Mouse (Mus musculus) midbrain, embryonic 11.5 days (tissue): ENCODE measurements at regions not wholly inside any gene's neighbourhood (a gene's known extent, or its start where the extent isn't known, plus 50 kb on each side); places are given as distances from the start of the nearest gene placed in this dataset.

Source experiments
- ATAC-seq: fragments of 200-750 bp; cut with Nextera tagmentation; 2 replicates; pipeline ENCODE4 v1.8.0; 2017; ENCODE audit warnings: moderate TSS enrichment, moderate library complexity; ENCODE audit not compliant: low FRiP score
- DNase-seq: peaks from one replicate; pipeline ENCODE4 v3.0.0; 2015; ENCODE audit warnings: low spot score; ENCODE audit errors: missing footprints
- H3K27ac ChIP-seq: fragments of 300-500 bp; sonication (generic); 2 replicates; pipeline ENCODE4 v1.5.1; 2014; ENCODE audit warnings: low read depth, low read length
- H3K27me3 ChIP-seq: fragments of 300-500 bp; sonication (generic); 2 replicates; pipeline ENCODE4 v1.6.1; 2014; ENCODE audit warnings: mild to moderate bottlenecking, low read length, moderate library complexity, mixed read lengths; ENCODE audit not compliant: control insufficient read depth, insufficient read depth
- H3K36me3 ChIP-seq: fragments of 300-500 bp; sonication (generic); 2 replicates; pipeline ENCODE4 v1.6.1; 2014; ENCODE audit warnings: mild to moderate bottlenecking, low read length, moderate library complexity, mixed read lengths; ENCODE audit not compliant: control insufficient read depth, insufficient read depth
- H3K4me1 ChIP-seq: fragments of 300-500 bp; sonication (generic); 2 replicates; pipeline ENCODE4 v1.6.1; 2014; ENCODE audit warnings: low read length; ENCODE audit not compliant: control insufficient read depth, insufficient read depth
- H3K4me2 ChIP-seq: fragments of 300-500 bp; sonication (generic); 2 replicates; pipeline ENCODE4 v1.6.1; 2014; ENCODE audit warnings: mild to moderate bottlenecking, moderate library complexity
- H3K4me3 ChIP-seq: fragments of 300-500 bp; sonication (generic); 2 replicates; pipeline ENCODE4 v1.5.1; 2014; ENCODE audit warnings: low read depth, low read length
- H3K9ac ChIP-seq: fragments of 300-500 bp; sonication (generic); 2 replicates; pipeline ENCODE4 v1.6.1; 2014; ENCODE audit warnings: low read length
- H3K9me3 ChIP-seq: fragments of 300-500 bp; sonication (generic); 2 replicates; pipeline ENCODE4 v1.6.1; 2016; ENCODE audit warnings: low read length; ENCODE audit not compliant: control insufficient read depth
- WGBS: fragments of 180-500 bp; shearing (Covaris S2); extraction: QIAGEN DNeasy Blood & Tissue Kit; methylation state at CpG from one replicate; pipeline ENCODE4 v1.1.7; 2014; 5-methylcytosine and 5-hydroxymethylcytosine counted together

DNA sequence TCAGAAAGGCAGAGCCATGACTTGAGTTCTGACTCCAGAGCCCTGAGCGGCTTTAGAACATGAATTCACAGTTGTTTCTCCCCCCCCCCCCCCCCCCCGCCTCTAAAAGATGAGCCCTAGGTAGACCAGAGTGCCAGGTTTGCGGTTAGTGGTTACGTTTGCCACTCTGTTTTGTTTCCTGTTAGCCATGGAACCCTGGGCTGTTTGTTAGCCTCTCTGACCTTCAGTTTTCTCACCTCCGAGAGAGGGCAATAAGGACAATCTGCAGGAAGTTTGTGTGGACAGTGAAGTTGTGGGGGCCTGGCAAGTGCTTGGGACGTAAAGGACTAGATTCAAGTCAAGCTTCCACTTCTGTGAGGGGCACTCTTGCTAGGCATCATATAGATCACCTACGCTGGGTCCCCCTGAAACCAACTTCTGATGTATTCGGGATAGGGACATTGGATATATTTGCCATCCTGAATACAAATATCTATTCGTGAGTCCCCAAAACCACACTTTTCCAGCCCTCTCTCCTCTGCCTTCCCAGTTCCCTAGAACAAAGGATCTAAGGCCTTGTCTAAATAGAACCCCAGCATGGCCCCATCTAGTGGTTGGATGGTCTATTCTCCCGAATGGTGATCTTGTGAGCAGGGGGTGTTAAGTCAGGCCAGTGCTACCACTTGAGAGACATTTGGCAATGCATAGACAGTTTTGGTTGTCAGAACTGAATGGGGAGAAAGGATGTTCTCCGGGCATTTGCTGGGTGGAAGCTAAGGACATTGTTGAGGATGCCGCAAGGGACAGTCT, 145.4 kb upstream of the Tle3 start:
- 76% methylated on average over 11 of the region's 12 CpGs for WGBS
- H3K27ac ChIP-seq = no peak overlapping the region

DNA sequence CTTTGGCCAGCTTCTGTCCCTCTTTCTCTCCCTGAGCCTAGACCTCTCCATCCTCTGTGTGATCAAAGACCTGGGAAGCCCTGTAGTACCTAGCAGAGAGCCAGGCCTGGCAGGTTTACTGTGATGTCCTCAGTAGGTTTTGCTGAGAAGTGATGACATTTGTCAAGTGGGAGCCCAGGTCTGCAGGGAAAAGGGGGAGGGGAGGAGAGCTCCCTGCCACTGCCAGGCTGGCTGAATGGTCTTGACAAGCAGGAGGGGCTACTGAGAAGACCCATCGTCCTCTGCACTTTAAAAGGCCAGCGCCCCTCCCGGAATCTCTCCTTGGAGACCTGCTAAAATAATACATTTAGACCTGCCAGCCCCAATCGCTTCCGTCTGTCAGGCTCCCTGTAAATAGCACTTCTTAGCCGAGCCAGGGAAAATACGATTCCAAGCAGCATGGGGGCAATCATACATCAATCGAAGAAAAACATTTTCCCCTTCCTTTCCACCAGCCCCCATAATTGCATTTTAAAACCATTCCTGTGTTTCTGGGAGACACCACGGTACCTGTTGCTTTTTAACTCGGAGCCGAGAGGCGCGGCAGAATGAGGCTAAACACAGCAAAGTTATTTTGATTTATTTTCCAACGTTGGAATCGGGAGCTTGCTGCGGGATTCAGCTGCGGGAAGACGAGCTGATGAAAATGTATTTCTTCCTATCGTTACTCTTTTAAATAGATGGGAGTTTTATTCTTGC, 144.5 kb upstream of the Tle3 start:
- Histone ChIP-seq H3K4me3 (no peak overlapping the region), H3K27me3 (no peaks in the 10 kb centered on the region), H3K36me3 (no peaks in the 10 kb centered on the region), H3K4me1 (peaks cover 19% of the 10 kb centered on the region), H3K27ac (no peak overlapping the region), H3K9me3 (no peaks in the 10 kb centered on the region), H3K4me2 (no peak overlapping the region), H3K9ac (no peak overlapping the region)
- WGBS = 55% methylated on average over 19 of the region's 19 CpGs
- ATAC-seq (no peak), DNase-seq (no peak)

More for the DNA sequence above, 145.4 kb upstream of the Tle3 start:
- Histone ChIP-seq H3K4me1 (peaks cover 19% of the 10 kb centered on the region), H3K9me3 (no peaks in the 10 kb centered on the region), H3K27me3 (no peaks in the 10 kb centered on the region), H3K9ac (no peak overlapping the region), H3K4me3 (no peak overlapping the region), H3K4me2 (no peak overlapping the region), H3K36me3 (no peaks in the 10 kb centered on the region)
- DNase-seq = no peak
- ATAC-seq = no peak

DNA sequence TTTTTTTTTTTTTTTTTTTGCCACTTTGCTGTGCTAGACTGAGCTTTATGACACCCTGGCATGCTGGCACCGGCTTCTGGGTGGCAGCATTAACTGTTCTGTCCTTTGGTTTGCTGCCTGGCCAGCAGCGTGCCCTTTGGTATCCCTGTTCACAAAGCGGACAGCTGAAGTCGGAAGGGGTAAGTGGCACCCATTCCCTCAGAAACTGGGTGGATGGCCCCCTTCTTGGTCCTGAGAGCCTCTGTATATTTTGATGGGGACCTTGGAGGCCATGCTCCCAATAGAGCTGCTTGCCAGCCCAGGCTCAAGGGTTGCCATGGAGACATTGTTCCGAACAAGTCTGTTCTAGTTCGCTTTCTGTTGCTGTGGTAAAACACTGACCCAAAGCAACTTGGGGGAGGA, 143.9 kb upstream of the Tle3 start:
- DNase-seq (peak; percentile 86), ATAC-seq (no peak)
- WGBS = 63% methylated on average over 6 of the region's 6 CpGs
- Histone ChIP-seq H3K27me3 (no peaks in the 10 kb centered on the region), H3K36me3 (no peaks in the 10 kb centered on the region), H3K4me3 (no peak overlapping the region), H3K9me3 (no peaks in the 10 kb centered on the region), H3K9ac (peak overlapping the region; percentile 20; the same call in 1 of the 2 replicates), H3K4me2 (no peak overlapping the region), H3K27ac (no peak overlapping the region), H3K4me1 (peaks cover 19% of the 10 kb centered on the region)

DNA sequence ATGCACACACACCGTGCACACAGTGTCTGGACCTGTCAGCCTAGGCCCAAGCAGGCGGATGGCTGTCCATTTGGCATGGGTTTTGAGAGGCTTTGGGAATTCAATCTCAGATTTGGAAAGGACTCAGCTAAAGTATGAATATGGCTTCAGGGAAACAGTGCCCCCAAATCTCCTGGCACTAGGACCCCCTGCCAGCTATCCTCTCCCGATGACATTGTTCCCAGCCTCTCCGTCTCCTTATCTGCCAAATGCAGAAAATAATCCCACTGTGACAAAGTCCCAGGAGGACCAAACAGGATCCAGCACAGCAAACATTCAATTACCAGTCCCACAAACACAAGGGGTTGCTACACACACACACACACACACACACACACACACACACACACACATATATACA, 141.9 kb upstream of the Tle3 start:
- H3K4me2 ChIP-seq = no peak overlapping the region
- H3K27ac ChIP-seq = no peak overlapping the region
- DNase-seq (no peak), ATAC-seq (no peak)
- peaks cover 19% of the 10 kb centered on the region for H3K4me1 ChIP-seq
- WGBS = 76% methylated on average over 4 of the region's 4 CpGs
- H3K9me3 ChIP-seq = no peaks in the 10 kb centered on the region
- no peak overlapping the region for H3K9ac ChIP-seq
- H3K27me3 ChIP-seq = no peaks in the 10 kb centered on the region
- no peaks in the 10 kb centered on the region for H3K36me3 ChIP-seq
- H3K4me3 ChIP-seq = no peak overlapping the region

DNA sequence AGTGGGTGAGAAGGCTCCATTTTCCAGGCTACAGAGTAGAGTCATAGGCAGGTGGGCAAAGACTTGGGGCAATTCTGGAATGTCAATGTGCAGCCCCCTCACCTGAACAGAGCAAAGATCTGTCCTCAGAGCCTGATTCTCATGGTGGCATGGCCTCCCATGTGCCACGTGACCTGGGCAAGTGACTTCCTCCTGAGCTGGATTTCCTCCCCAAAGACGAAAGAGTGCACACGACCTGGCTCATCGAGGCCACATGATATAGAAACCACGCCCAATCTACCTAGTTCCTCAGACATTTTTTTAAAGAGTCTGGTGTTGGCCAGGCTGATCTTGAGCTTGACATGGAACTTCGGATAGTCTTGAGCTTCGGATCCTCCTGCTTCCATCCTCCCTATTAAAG, 139.5 kb upstream of the Tle3 start:
- no peaks in the 10 kb centered on the region for H3K9me3 ChIP-seq

DNA sequence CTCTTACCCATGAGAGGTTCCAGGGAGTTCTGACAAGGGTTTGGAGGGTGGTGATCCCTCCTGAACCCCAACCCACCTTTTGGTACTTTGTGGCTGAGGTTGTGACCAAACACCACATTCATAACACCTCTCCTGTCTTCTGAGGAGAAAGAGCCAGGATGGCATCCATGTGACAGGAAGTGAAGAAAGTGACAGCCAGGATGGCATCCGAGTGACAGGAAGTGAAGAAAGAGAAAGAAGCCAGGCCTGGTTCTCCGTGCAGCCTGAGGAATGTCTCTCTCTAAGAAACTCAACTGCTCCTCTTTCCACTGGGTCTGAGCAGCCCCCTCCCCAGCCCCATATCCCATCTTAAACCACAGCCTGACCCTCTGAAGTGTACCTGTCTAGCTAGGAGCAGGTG, 138.9 kb upstream of the Tle3 start:
- DNase-seq = no peak
- Histone ChIP-seq H3K9ac (no peak overlapping the region), H3K27me3 (0 out of 2 replicates have a peak, but pooled peaks cover 2% of the 10 kb centered on the region), H3K27ac (no peak overlapping the region), H3K4me1 (peaks cover 33% of the 10 kb centered on the region), H3K36me3 (no peaks in the 10 kb centered on the region), H3K9me3 (no peaks in the 10 kb centered on the region), H3K4me2 (no peak overlapping the region), H3K4me3 (no peak overlapping the region)
- WGBS = 78% methylated on average over 2 of the region's 2 CpGs
- ATAC-seq = no peak

More for the DNA sequence above, 139.5 kb upstream of the Tle3 start:
- Histone ChIP-seq H3K4me1 (peaks cover 34% of the 10 kb centered on the region), H3K27me3 (0 out of 2 replicates have a peak, but pooled peaks cover under 1% of the 10 kb centered on the region), H3K9ac (no peak overlapping the region), H3K4me2 (no peak overlapping the region), H3K27ac (no peak overlapping the region), H3K4me3 (no peak overlapping the region), H3K36me3 (no peaks in the 10 kb centered on the region)
- no peak for DNase-seq
- WGBS = 87% methylated on average over 7 of the region's 7 CpGs
- no peak for ATAC-seq

DNA sequence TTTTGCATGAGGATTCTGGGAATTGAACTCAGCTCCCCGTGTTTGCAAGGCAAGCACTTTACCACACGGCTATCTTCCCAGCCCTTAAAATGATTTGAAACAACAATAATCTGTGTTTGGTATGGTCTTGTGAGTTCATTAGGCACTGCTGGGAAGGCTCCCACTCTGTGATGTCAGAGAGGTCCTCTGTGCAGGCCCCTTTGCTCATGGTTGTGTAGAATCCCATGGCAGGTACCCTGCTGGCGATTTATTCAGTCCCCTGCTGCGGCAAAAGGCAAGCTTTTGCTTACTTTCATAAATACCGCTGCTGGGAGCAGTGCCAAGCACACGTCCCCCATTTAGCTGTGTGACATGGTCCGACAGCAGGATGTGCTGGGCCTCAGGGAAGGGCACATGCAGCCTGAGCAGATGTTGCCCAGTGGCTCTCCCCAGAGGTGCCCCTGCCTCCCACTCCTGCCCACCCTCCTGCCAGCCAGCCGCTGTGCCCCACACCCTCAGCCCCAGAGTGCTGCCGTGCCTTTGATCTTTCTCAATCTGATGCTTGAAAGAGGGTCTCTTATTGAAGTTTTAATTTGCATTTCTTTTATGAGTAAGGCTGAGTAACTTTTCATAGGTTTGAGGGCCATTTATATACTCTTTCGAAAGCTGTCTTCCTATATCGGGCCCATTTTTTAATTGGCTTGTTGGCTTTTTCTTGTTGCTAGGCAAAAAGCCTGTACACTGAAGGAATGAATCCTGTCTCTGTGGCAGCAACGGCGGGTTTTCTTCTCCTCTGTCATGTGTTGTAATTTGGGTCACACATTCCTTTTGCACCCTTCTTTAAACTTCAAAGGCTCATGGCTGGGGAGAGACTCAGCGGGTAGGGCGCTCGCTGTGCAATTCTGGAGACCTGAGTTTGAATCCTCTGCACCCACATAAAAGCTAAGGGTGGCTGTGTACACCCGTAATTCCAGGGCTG, 136.2 kb upstream of the Tle3 start:
- WGBS = 16% methylated on average over 17 of the region's 17 CpGs
- DNase-seq (peak; percentile 93), ATAC-seq (peak; percentile 72)
- Histone ChIP-seq H3K9me3 (no peaks in the 10 kb centered on the region), H3K9ac (no peak overlapping the region), H3K36me3 (no peaks in the 10 kb centered on the region), H3K4me1 (peaks cover 53% of the 10 kb centered on the region), H3K27me3 (0 out of 2 replicates have a peak, but pooled peaks cover 2% of the 10 kb centered on the region), H3K4me2 (peak overlapping the region; percentile 21; the same call in 1 of the 2 replicates), H3K4me3 (no peak overlapping the region), H3K27ac (peak overlapping the region; percentile 53)

DNA sequence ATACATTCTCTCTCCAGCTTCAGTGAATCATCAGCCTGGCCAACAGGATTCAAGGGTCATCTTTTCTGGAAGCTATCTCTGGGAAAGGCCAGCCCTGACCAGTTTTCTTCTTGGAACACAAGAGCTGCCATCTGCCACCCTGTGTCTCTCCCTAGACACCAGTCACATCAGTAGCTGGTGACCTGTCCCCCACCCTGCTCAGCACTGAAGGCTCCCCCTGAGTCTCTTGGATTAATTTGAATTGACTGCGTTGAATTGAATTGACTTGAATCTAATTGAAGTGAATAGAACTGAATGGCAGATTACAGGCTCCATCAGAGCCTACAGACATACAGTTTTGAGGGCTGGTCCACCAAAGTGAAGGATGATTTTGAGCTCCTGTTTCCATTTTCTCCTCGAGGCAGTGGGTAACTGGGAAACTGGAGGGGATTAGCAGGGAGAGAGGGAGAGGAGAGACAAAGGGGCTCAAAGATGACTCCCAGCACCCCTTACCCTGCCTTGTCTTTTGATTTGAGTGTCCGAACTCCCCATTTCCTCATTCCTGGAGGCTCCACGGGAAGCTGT, 133.4 kb upstream of the Tle3 start:
- Histone ChIP-seq H3K27ac (peak overlapping the region; percentile 74), H3K9ac (no peak overlapping the region), H3K36me3 (no peaks in the 10 kb centered on the region), H3K4me2 (no peak overlapping the region), H3K4me1 (peaks cover 66% of the 10 kb centered on the region), H3K4me3 (no peak overlapping the region), H3K27me3 (0 out of 2 replicates have a peak, but pooled peaks cover 2% of the 10 kb centered on the region), H3K9me3 (no peaks in the 10 kb centered on the region)
- peak; percentile 92 for DNase-seq
- ATAC-seq = peak; percentile 51
- 6% methylated on average over 4 of the region's 4 CpGs for WGBS
